Mouse (Mus musculus) lung, adult 2 months (tissue): Measurements from ENCODE around the gene Lrrc27.

Source experiments
- CTCF ChIP-seq: fragments of 200-500 bp; IDR thresholded peaks from 2 replicates; pipeline ENCODE4 v1.5.1; 2011; ENCODE audit warnings: mild to moderate bottlenecking, low read length, control low read depth; ENCODE audit not compliant: insufficient read depth
- POLR2A ChIP-seq: fragments of 200-500 bp; IDR thresholded peaks from 2 replicates; pipeline ENCODE4 v1.6.1; 2011; ENCODE audit warnings: low read depth, mild to moderate bottlenecking, control low read depth, low read length, borderline replicate concordance; ENCODE audit errors: extremely low read depth

DNA sequence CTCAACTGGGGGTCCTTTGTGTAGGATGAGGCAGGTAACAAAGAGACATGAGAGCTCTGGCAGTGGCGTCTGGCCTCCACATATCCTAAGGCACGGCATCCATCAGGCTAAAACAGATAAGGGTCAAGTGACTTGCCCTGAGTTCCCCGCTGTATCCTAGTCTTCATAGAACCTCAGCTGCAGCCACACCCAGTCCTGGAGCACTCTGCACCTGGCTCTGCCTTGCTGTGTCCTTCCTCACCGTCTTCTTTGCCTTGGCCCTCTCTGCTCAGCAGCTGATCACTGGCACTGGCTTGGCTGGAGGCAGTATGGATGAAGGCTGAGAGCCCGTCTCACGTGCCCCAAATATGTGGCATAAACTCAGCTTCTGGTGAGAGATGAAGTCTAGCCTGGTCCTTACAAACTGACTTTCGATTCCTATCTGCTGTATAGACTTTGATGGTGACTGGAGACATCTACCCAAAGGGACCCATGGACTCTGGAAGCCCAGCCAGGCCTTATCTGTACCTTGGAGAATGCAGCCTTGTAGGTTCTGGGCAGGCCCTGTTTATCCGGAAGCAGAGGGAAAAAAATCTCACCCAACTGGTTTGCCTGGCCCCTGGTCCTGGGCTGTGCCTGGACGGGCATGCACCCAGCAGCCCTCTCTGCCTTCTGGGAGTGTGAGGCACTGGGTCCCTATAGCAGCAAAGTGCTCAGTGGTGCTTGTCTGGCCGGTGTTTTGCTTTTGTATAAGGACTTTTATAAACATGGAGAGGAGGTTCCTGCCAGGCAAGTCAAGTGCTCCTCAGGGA, 45.2 kb downstream of the Lrrc27 start:
- TF ChIP-seq POLR2A (no peak), CTCF (no peak)
